Mouse (Mus musculus): ENCODE measurements around the gene Kif3c.

DNA sequence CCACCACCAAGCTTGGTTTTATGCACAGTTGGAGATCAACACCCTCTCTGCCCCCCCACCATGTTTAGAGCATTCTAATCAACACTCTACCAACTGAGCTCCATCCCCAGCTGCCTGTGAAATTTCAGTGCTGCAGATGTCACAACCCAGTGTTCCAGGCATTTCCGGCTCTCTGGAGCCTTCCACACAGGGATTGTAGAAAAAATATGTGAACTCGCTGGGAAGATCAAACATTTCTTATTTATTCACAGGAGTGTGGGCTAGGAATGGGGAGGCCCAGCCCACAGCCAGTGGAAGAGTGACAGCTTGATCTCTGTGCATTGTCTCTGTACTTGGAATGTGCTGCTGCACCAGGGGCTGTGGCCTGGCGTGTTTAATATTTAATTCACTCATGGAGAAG lies 3.8 kb downstream of the Kif3c start:
- TF ChIP-seq CTCF (IDR thresholded peaks at IDR 0.05) = no peak
- no peak for TF ChIP-seq EP300 (IDR thresholded peaks at IDR 0.05; ENCODE audit: insufficient read depth, low read depth, low read length)
- no peak for TF ChIP-seq POLR2A (IDR thresholded peaks at IDR 0.05; ENCODE audit: insufficient read depth, low read depth, low read length)

All from heart, adult 2 months (tissue).